Mouse (Mus musculus): ENCODE data around the gene Acnat1. TPM values are rescaled to one million over a fixed set of nuclear protein-coding genes. Genes with fewer than 3 reads are reported as not detected.
"Not testable (repeated sequence)": the region's sequence is repeated elsewhere in the genome, so short reads cannot be mapped to it uniquely, and the experiment has no call there.

The Acnat1 gene
- polyA plus RNA-seq, 1 experiment from 2014 or later = not detected

- DNase-seq (peak; percentile 54), ATAC-seq (ENCODE audit: low FRiP score, low TSS enrichment) (no peak; the same call in 1 of the 2 replicates)
- peak overlapping the region; percentile 46 for H3K4me2 ChIP-seq (ENCODE audit: low read length)
- H3K27me3 ChIP-seq (ENCODE audit: control insufficient read depth, insufficient read depth, low read length) = no peaks in the 10 kb centered on the region
- H3K9ac ChIP-seq (replicated peaks; ENCODE audit: low read length) = no peak overlapping the region
- 19% methylated on average over 18 of the region's 19 CpGs for WGBS
- H3K9me3 ChIP-seq (ENCODE audit: control insufficient read depth, low read length) = no peaks in the 10 kb centered on the region
- H3K27ac ChIP-seq (replicated peaks; ENCODE audit: low read depth, low read length) = no peak overlapping the region
- H3K4me1 ChIP-seq (ENCODE audit: control insufficient read depth, insufficient read depth, low read length) = peaks cover 5% of the 10 kb centered on the region
- peak overlapping the region; percentile 22 for H3K4me3 ChIP-seq (replicated peaks; ENCODE audit: low read depth, low read length)
- H3K36me3 ChIP-seq (ENCODE audit: control insufficient read depth, insufficient read depth, low read length) = no peaks in the 10 kb centered on the region
Observed at GRCm38 (mm10) chr4:49478118-49478877, 4.6 kb upstream of the Acnat1 start.

- Histone ChIP-seq H3K9me3 (ENCODE audit: control insufficient read depth, low read length) (no peaks in the 10 kb centered on the region), H3K27me3 (ENCODE audit: control insufficient read depth, insufficient read depth, low read length) (no peaks in the 10 kb centered on the region), H3K4me2 (ENCODE audit: low read length) (no peak overlapping the region), H3K4me1 (ENCODE audit: control insufficient read depth, insufficient read depth, low read length) (peaks cover 5% of the 10 kb centered on the region), H3K9ac (replicated peaks; ENCODE audit: low read length) (no peak overlapping the region), H3K4me3 (replicated peaks; ENCODE audit: low read depth, low read length) (no peak overlapping the region), H3K27ac (replicated peaks; ENCODE audit: low read depth, low read length) (no peak overlapping the region), H3K36me3 (ENCODE audit: control insufficient read depth, insufficient read depth, low read length) (no peaks in the 10 kb centered on the region)
- DNase-seq = no peak
- no peak for ATAC-seq (ENCODE audit: low FRiP score, low TSS enrichment)
Observed at GRCm38 (mm10) chr4:49474583-49474982, 871 bp upstream of the Acnat1 start.

- H3K4me3 ChIP-seq (replicated peaks; ENCODE audit: low read depth, low read length) = no peak overlapping the region
- no peaks in the 10 kb centered on the region for H3K36me3 ChIP-seq (ENCODE audit: control insufficient read depth, insufficient read depth, low read length)
- DNase-seq (no peak), ATAC-seq (ENCODE audit: low FRiP score, low TSS enrichment) (no peak)
- no peak overlapping the region for H3K27ac ChIP-seq (replicated peaks; ENCODE audit: low read depth, low read length)
- WGBS = 86% methylated on average over 3 of the region's 3 CpGs
- H3K27me3 ChIP-seq (ENCODE audit: control insufficient read depth, insufficient read depth, low read length) = no peaks in the 10 kb centered on the region
- H3K9ac ChIP-seq (replicated peaks; ENCODE audit: low read length) = no peak overlapping the region
- H3K9me3 ChIP-seq (ENCODE audit: control insufficient read depth, low read length) = no peaks in the 10 kb centered on the region
- no peaks in the 10 kb centered on the region for H3K4me1 ChIP-seq (ENCODE audit: control insufficient read depth, insufficient read depth, low read length)
- no peak overlapping the region for H3K4me2 ChIP-seq (ENCODE audit: low read length)
Observed at GRCm38 (mm10) chr4:49469435-49470151, 4.1 kb downstream of the Acnat1 start.

- no peak overlapping the region for H3K4me2 ChIP-seq (ENCODE audit: low read length)
- no peaks in the 10 kb centered on the region for H3K36me3 ChIP-seq (ENCODE audit: control insufficient read depth, insufficient read depth, low read length)
- DNase-seq = no peak
- no peaks in the 10 kb centered on the region for H3K4me1 ChIP-seq (ENCODE audit: control insufficient read depth, insufficient read depth, low read length)
- no peak for ATAC-seq (ENCODE audit: low FRiP score, low TSS enrichment)
- no peak overlapping the region for H3K4me3 ChIP-seq (replicated peaks; ENCODE audit: low read depth, low read length)
- no peaks in the 10 kb centered on the region for H3K27me3 ChIP-seq (ENCODE audit: control insufficient read depth, insufficient read depth, low read length)
- no peak overlapping the region for H3K27ac ChIP-seq (replicated peaks; ENCODE audit: low read depth, low read length)
- H3K9me3 ChIP-seq (ENCODE audit: control insufficient read depth, low read length) = no peaks in the 10 kb centered on the region
- no peak overlapping the region for H3K9ac ChIP-seq (replicated peaks; ENCODE audit: low read length)
- WGBS = 93% methylated on average over 6 of the region's 6 CpGs
Observed at GRCm38 (mm10) chr4:49467360-49467759, 6.4 kb downstream of the Acnat1 start.

- no peaks in the 10 kb centered on the region for H3K27me3 ChIP-seq (ENCODE audit: control insufficient read depth, insufficient read depth, low read length)
- 79% methylated on average over 2 of the region's 2 CpGs for WGBS
- ATAC-seq (ENCODE audit: low FRiP score, low TSS enrichment) = no peak
- no peaks in the 10 kb centered on the region for H3K9me3 ChIP-seq (ENCODE audit: control insufficient read depth, low read length)
- H3K4me2 ChIP-seq (ENCODE audit: low read length) = no peak overlapping the region
- H3K4me1 ChIP-seq (ENCODE audit: control insufficient read depth, insufficient read depth, low read length) = no peaks in the 10 kb centered on the region
- no peak overlapping the region for H3K4me3 ChIP-seq (replicated peaks; ENCODE audit: low read depth, low read length)
- no peaks in the 10 kb centered on the region for H3K36me3 ChIP-seq (ENCODE audit: control insufficient read depth, insufficient read depth, low read length)
- no peak overlapping the region for H3K27ac ChIP-seq (replicated peaks; ENCODE audit: low read depth, low read length)
- no peak for DNase-seq
- H3K9ac ChIP-seq (replicated peaks; ENCODE audit: low read length) = no peak overlapping the region
Observed at GRCm38 (mm10) chr4:49456171-49456570, 17.5 kb downstream of the Acnat1 start.

- Histone ChIP-seq H3K4me1 (ENCODE audit: control insufficient read depth, insufficient read depth, low read length) (no peaks in the 10 kb centered on the region), H3K9me3 (ENCODE audit: control insufficient read depth, low read length) (no peaks in the 10 kb centered on the region), H3K9ac (replicated peaks; ENCODE audit: low read length) (no peak overlapping the region), H3K36me3 (ENCODE audit: control insufficient read depth, insufficient read depth, low read length) (no peaks in the 10 kb centered on the region), H3K27me3 (ENCODE audit: control insufficient read depth, insufficient read depth, low read length) (no peaks in the 10 kb centered on the region), H3K27ac (replicated peaks; ENCODE audit: low read depth, low read length) (no peak overlapping the region), H3K4me3 (replicated peaks; ENCODE audit: low read depth, low read length) (no peak overlapping the region), H3K4me2 (ENCODE audit: low read length) (no peak overlapping the region)
- DNase-seq (no peak), ATAC-seq (ENCODE audit: low FRiP score, low TSS enrichment) (no peak)
- WGBS = 88% methylated on average over 1 of the region's 1 CpGs
Observed at GRCm38 (mm10) chr4:49451848-49452551, 21.7 kb downstream of the Acnat1 start.

- not testable (repeated sequence) for H3K4me2 ChIP-seq (ENCODE audit: low read length); H3K4me1 ChIP-seq (ENCODE audit: control insufficient read depth, insufficient read depth, low read length); H3K36me3 ChIP-seq (ENCODE audit: control insufficient read depth, insufficient read depth, low read length); H3K4me3 ChIP-seq (replicated peaks; ENCODE audit: low read depth, low read length); H3K27ac ChIP-seq (replicated peaks; ENCODE audit: low read depth, low read length); H3K27me3 ChIP-seq (ENCODE audit: control insufficient read depth, insufficient read depth, low read length); ATAC-seq (ENCODE audit: low FRiP score, low TSS enrichment); H3K9ac ChIP-seq (replicated peaks; ENCODE audit: low read length); DNase-seq; H3K9me3 ChIP-seq (ENCODE audit: control insufficient read depth, low read length)
- 40% methylated on average over 1 of the region's 1 CpGs for WGBS
Observed at GRCm38 (mm10) chr4:49451133-49451847, 22.4 kb downstream of the Acnat1 start.

GRCm38 (mm10) chr4:49436968-49437367 is 36.7 kb downstream of the Acnat1 start:
- ATAC-seq (ENCODE audit: low FRiP score, low TSS enrichment); H3K4me2 ChIP-seq (ENCODE audit: low read length); H3K9ac ChIP-seq (replicated peaks; ENCODE audit: low read length); H3K4me3 ChIP-seq (replicated peaks; ENCODE audit: low read depth, low read length); DNase-seq; H3K27me3 ChIP-seq (ENCODE audit: control insufficient read depth, insufficient read depth, low read length); H3K4me1 ChIP-seq (ENCODE audit: control insufficient read depth, insufficient read depth, low read length); H3K9me3 ChIP-seq (ENCODE audit: control insufficient read depth, low read length); H3K27ac ChIP-seq (replicated peaks; ENCODE audit: low read depth, low read length); H3K36me3 ChIP-seq (ENCODE audit: control insufficient read depth, insufficient read depth, low read length): not testable (repeated sequence)
- 94% methylated on average over 3 of the region's 3 CpGs for WGBS
